Mouse (Mus musculus): Measurements from ENCODE around the gene Rer1.

The Rer1 gene

GRCm38 (mm10) chr4:155075813-155076212 is 10.4 kb downstream of the Rer1 start:
- DNase-seq (ENCODE audit: low spot score in 2 of 2): no peak

- no peak for DNase-seq (ENCODE audit: low spot score in 2 of 2)
These were observed 11.0 kb downstream of the Rer1 start for GRCm38 (mm10) chr4:155075137-155075536.

GRCm38 (mm10) chr4:155074418-155074817 is 11.8 kb downstream of the Rer1 start:
- no peak for DNase-seq (ENCODE audit: low spot score in 2 of 2)

- no peak for DNase-seq (ENCODE audit: low spot score in 2 of 2)
These were observed 15.3 kb downstream of the Rer1 start for GRCm38 (mm10) chr4:155070921-155071320.

GRCm38 (mm10) chr4:155070199-155070598 is 16.0 kb downstream of the Rer1 start:
- no peak for DNase-seq (ENCODE audit: low spot score in 2 of 2)

GRCm38 (mm10) chr4:155069191-155069590 is 17.0 kb downstream of the Rer1 start:
- peak; percentile 26 to 45 for DNase-seq (ENCODE audit: low spot score in 2 of 2)

GRCm38 (mm10) chr4:155068357-155068972 is 17.7 kb downstream of the Rer1 start:
- DNase-seq (ENCODE audit: low spot score in 2 of 2): no peak

DNA sequence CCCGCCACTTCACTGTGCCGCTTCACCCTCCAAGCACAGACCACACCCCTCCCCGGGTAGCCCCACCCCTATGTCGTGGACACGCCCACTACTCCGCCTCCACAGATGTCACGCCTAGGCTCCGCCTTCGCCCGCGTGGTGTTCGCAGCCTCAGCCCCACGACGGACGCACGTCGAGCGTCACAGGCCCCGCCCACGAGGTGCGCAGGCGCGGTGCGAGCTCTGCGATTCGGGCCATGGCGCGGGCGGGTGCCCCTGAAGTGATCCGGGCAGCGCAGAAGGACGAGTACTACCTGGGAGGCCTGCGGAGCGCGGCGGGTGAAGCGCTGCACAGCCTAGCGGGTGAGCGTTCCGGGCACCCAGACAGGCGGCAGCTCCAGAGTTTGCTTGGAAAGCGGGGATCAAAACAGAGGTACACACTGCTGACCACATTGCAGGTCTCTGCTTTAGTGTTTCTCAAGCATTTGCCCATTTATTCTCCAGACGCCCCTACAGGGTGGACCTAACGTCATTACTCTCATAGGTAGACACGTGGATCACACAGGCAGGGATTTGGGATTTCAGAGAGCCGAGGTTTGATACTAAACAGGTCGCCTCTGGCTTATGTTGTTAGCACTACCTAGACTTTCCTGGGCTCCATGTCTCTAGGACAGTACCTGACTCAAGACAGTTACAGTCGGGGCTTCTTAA is 19.2 kb downstream of the Rer1 start, which contains the start of gene Pex10:
Pex10 (plus strand) TSS at position 183 of the 689 bp plus-strand sequence.
- DNase-seq (ENCODE audit: low spot score in 2 of 2): peak; percentile 95 to 96

DNA sequence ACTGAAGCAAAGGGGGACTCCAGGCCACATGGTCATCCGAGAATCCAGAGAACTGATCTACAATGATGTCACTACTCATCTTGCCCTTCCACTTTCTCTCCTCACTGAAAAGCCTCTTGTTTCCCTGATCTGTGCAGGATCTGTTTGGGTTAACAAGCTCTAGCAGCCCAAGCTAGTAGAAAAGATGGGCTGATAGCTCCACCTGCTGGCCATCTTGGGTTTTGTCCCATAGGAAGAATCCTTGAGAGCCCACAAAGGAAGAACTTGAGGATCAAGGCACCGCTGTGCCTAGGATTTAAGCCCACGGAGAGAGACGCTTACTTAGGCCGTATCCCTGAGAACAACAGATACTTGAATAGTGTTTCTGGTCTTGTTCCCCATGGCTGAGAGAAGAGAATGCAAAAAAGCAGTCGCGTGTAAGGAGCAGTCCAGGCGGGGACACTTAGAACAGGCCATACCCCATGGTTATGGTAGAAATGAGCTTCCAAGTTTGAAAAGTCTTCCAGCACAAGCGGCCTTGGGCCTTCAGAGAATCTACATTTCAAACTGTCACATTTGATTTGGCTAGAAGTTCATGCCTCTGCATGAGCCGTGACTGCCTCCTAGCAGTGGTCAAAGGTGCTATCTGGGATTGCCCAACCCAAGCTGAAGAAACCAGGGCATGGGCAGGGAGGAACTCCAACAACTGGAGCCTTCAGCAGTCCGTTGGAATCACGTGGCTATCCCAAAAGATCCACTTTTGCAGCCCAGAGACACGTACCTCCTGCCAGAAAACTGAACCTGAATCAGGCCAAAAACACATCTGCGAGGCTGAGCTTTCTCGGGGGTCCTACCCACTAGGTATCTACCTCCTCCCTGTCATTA is 20.0 kb downstream of the Rer1 start:
- DNase-seq (ENCODE audit: low spot score in 2 of 2): peak; percentile 90 to 96

GRCm38 (mm10) chr4:155064474-155064873 is 21.7 kb downstream of the Rer1 start:
- no peak for DNase-seq (ENCODE audit: low spot score in 2 of 2)

DNA sequence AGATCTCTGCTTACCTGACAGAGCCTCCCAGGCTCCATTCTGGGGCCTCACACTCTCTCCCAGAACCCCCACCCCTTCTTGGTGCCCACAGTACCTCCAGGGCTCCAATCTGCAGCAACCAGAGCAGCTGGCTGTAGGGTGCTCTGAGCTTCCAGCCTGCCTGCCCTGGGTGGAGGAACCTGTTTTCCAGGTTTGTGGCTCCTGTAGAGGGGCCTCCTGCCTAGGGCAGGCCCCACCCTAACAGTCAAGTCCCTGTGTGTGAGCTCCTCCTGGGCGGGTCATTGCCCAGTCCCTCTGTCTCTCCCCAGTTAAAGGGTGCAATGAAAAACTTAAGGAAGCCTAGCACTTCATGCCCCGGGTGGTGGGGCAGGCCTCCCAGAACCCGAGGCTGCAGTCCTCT is 22.3 kb downstream of the Rer1 start:
- no peak for DNase-seq (ENCODE audit: low spot score in 2 of 2)

- no peak for DNase-seq (ENCODE audit: low spot score in 2 of 2)
These were observed 27.9 kb downstream of the Rer1 start for GRCm38 (mm10) chr4:155058325-155058724.

DNA sequence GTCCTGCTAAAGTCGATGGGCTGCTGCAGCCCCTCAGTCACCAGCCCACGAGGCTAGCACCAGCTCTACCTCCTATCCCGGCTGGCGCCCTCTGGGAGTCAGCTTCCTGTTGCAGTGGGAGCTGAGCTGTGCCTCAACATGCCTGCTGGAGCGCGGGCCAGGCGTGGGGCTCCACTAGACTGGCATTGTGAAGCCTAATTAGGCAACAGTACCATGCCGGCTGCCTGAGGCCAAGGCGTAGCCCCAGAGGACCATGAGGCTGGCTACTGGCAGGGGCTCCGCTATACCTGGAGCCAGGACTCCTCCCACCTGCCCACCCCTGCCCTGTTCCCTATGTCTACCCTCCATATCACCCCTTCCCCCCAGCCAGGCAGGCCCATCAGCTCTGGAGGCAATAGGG is 29.5 kb downstream of the Rer1 start, which contains the start of gene Plch2:
Plch2 (minus strand) TSS at position 61 of the 400 bp plus-strand sequence.
- DNase-seq (ENCODE audit: low spot score in 2 of 2): no peak

GRCm38 (mm10) chr4:155050116-155050515 is 36.1 kb downstream of the Rer1 start:
- no peak for DNase-seq (ENCODE audit: low spot score in 2 of 2)

DNA sequence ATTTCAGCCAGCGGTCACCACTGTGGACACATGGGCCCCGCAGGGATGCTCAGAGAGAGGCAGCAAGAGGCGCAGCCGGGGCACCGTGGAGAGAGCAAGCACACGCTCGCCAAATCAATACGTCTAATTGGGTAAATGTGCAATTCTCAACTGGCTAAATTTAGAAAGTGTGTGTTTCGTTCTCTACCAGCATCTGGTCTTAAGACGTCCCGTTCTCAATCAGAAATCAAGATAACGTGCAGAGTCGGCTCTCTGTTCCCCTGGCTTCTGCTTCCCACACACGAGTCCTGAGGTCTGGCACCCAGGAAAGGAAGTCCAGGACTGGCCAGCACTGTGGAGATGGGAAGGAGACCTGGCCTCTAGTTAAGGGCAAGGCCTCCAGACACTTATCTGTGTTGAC is 39.5 kb downstream of the Rer1 start:
- no peak for DNase-seq (ENCODE audit: low spot score in 2 of 2)

- no peak for DNase-seq (ENCODE audit: low spot score in 2 of 2)
These were observed 42.9 kb downstream of the Rer1 start for GRCm38 (mm10) chr4:155043289-155043625.

DNA sequence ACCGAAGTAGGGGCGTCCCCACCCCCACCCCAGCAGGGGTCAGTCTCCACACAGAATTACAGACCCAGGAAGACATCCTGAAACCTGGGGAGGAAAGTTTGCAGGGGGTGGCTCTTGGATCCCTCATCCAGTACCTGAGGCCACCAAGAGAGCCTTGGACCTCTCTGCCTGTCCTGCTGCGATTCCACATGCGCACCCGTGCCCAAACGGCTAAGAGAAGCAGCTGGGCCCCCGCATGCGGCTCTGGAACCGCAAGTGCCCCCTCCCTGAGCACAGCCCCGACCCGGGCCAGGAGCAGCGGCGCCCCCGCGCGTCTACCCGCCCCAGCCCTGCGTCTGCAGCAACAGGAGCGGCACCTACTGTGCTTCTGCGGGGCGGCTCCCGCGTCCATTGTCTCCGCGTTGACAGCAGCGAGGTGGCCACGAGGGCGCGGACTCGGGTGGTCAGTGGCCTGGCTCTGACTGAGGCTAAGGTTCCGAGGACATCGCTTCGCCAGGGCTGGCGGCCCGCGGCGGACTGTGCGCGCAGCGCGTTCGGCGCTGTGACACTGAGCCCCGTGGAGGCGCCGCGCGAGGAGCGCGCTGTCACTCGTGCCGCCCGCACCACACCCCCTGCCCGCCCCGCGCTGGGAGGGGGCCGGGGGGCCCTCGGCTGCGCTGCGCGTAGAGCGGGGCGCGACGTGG is 43.4 kb downstream of the Rer1 start:
- DNase-seq (ENCODE audit: low spot score in 2 of 2): peak in 1 of 2 experiments; percentile 63

DNA sequence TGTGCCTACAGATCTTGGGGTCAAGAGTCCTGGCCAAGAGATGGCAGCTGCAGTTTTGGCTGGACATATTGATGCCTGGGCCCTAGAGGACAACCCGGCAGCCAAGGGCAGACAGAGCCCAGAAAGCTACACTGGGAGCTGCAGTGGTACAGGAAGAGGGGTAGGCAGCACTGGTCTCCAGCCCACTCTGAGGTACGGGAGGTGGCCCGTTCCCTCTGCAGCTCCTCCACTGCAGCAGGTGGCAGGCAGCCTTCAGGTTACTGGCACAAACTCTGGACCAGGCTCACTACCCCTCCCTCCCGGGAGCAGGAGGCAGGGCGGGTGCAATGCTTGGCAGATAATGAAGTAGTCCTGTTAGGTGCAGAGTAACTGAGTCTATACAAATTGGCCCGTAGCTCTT is 45.5 kb downstream of the Rer1 start:
- DNase-seq (ENCODE audit: low spot score in 2 of 2): peak in 1 of 2 experiments; percentile 34

DNA sequence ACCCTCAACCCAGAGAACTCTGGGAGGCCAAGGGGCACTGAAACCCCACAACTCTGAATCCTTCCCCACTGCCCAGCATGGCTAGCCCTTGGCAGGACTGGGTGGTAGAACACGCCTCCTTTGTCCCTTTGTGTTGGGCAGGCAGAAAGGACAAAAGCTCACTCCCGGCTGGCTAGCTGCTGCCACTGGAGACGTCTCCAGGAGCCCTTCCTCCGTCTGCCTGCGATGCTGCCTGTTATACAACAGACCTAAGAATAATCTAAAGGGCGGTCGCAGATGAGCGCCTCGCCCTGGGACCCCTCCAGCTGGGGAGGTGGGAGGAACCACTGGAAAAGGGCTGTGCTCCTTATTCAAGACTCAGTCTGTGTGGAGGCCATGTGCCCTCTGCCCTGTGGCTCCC is 46.0 kb downstream of the Rer1 start:
- DNase-seq (ENCODE audit: low spot score in 2 of 2): peak; percentile 64 to 67

DNA sequence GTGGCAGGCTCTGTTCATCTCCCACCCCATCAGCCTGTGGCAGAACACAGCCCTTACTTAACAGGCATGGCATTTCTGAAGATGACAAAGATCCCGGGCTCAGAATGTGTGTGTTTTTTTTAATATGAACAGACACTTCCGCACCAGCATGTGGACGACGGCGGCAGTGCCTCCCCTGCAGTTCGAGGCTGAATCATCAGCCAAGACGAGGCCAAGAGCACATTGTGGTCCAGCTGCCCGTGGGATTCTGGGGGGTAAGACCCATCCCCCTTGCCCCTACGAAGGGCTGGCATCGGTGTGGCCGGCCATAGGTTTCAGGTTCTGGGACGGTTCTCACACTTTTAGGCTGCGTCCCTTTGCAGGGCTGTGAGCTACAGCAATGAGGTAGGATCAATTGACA is 51.4 kb downstream of the Rer1 start:
- DNase-seq (ENCODE audit: low spot score in 2 of 2): no peak

- no peak for DNase-seq (ENCODE audit: low spot score in 2 of 2)
These were observed 52.0 kb downstream of the Rer1 start for GRCm38 (mm10) chr4:155034202-155034601.

- no peak for DNase-seq (ENCODE audit: low spot score in 2 of 2)
These were observed 53.1 kb downstream of the Rer1 start for GRCm38 (mm10) chr4:155033115-155033514.

All from frontal cortex, postnatal 36 days (tissue).